Mouse (Mus musculus): Measurements from ENCODE around the gene Gprc5a. TPM values are rescaled to one million over a fixed set of nuclear protein-coding genes. Genes with fewer than 3 reads are reported as not detected.

Gprc5a gene
- polyA plus RNA-seq, 1 experiment from 2014 or later: 133 TPM

- WGBS: 25% methylated on average over 7 of the region's 7 CpGs
- Histone ChIP-seq H3K27ac (ENCODE audit: low read length) (no peak overlapping the region), H3K4me1 (replicated peaks; ENCODE audit: control insufficient read depth, insufficient read depth, low read length) (no peaks in the 10 kb centered on the region), H3K27me3 (ENCODE audit: control insufficient read depth, insufficient read depth, low read depth, low read length) (no peaks in the 10 kb centered on the region), H3K9ac (ENCODE audit: low read length) (no peak overlapping the region), H3K4me3 (ENCODE audit: low read length) (no peak overlapping the region), H3K9me3 (ENCODE audit: control insufficient read depth, low read length) (no peaks in the 10 kb centered on the region), H3K36me3 (ENCODE audit: control insufficient read depth, insufficient read depth, low read length) (no peaks in the 10 kb centered on the region), H3K4me2 (ENCODE audit: low read depth, low read length) (no peak overlapping the region)
- ATAC-seq (ENCODE audit: low read depth): no peak
Measured at GRCm38 (mm10) chr6:135112411-135113113, 47.1 kb downstream of the Gprc5a start.

- WGBS: 28% methylated on average over 6 of the region's 6 CpGs
- Histone ChIP-seq H3K4me3 (ENCODE audit: low read length) (no peak overlapping the region), H3K9me3 (ENCODE audit: control insufficient read depth, low read length) (no peaks in the 10 kb centered on the region), H3K4me1 (replicated peaks; ENCODE audit: control insufficient read depth, insufficient read depth, low read length) (no peaks in the 10 kb centered on the region), H3K36me3 (ENCODE audit: control insufficient read depth, insufficient read depth, low read length) (no peaks in the 10 kb centered on the region), H3K4me2 (ENCODE audit: low read depth, low read length) (no peak overlapping the region), H3K27me3 (ENCODE audit: control insufficient read depth, insufficient read depth, low read depth, low read length) (no peaks in the 10 kb centered on the region), H3K27ac (ENCODE audit: low read length) (no peak overlapping the region), H3K9ac (ENCODE audit: low read length) (no peak overlapping the region)
- ATAC-seq (ENCODE audit: low read depth): no peak
Measured at GRCm38 (mm10) chr6:135113114-135113436, 47.6 kb downstream of the Gprc5a start.

- 90% methylated on average over 8 of the region's 8 CpGs for WGBS
- Histone ChIP-seq H3K4me2 (ENCODE audit: low read depth, low read length) (no peak overlapping the region), H3K4me3 (ENCODE audit: low read length) (no peak overlapping the region), H3K9me3 (ENCODE audit: control insufficient read depth, low read length) (no peaks in the 10 kb centered on the region), H3K27ac (ENCODE audit: low read length) (no peak overlapping the region), H3K27me3 (ENCODE audit: control insufficient read depth, insufficient read depth, low read depth, low read length) (no peaks in the 10 kb centered on the region), H3K36me3 (ENCODE audit: control insufficient read depth, insufficient read depth, low read length) (no peaks in the 10 kb centered on the region), H3K4me1 (replicated peaks; ENCODE audit: control insufficient read depth, insufficient read depth, low read length) (no peaks in the 10 kb centered on the region), H3K9ac (ENCODE audit: low read length) (no peak overlapping the region)
- no peak for ATAC-seq (ENCODE audit: low read depth)
Measured at GRCm38 (mm10) chr6:135116479-135116878, 51.0 kb downstream of the Gprc5a start.

GRCm38 (mm10) chr6:135118183-135118582, 52.7 kb downstream of the Gprc5a start, which contains the start of gene Gprc5d:
TSS of gene Gprc5d (minus strand) at chr6:135118283.
- no peak for ATAC-seq (ENCODE audit: low read depth)
- WGBS: 82% methylated on average over 5 of the region's 5 CpGs

GRCm38 (mm10) chr6:135124755-135125380, 59.4 kb downstream of the Gprc5a start:
- H3K4me1 ChIP-seq (replicated peaks; ENCODE audit: control insufficient read depth, insufficient read depth, low read length): no peaks in the 10 kb centered on the region
- H3K9ac ChIP-seq (ENCODE audit: low read length): no peak overlapping the region
- no peak overlapping the region for H3K4me3 ChIP-seq (ENCODE audit: low read length)
- no peaks in the 10 kb centered on the region for H3K36me3 ChIP-seq (ENCODE audit: control insufficient read depth, insufficient read depth, low read length)
- 52% methylated on average over 5 of the region's 5 CpGs for WGBS
- no peak overlapping the region for H3K4me2 ChIP-seq (ENCODE audit: low read depth, low read length)
- H3K9me3 ChIP-seq (ENCODE audit: control insufficient read depth, low read length): no peaks in the 10 kb centered on the region
- ATAC-seq (ENCODE audit: low read depth): no peak
- no peak overlapping the region for H3K27ac ChIP-seq (ENCODE audit: low read length)
- no peaks in the 10 kb centered on the region for H3K27me3 ChIP-seq (ENCODE audit: control insufficient read depth, insufficient read depth, low read depth, low read length)

More at GRCm38 (mm10) chr6:135118183-135118582, 52.7 kb downstream of the Gprc5a start, which contains the start of gene Gprc5d:
- no peak within 1 kb of the TSS for H3K4me3 ChIP-seq (ENCODE audit: low read length)
- H3K9ac ChIP-seq (ENCODE audit: low read length): no peak within 1 kb of the TSS
- no peaks in the 10 kb centered on the region for H3K9me3 ChIP-seq (ENCODE audit: control insufficient read depth, low read length)
- H3K27me3 ChIP-seq (ENCODE audit: control insufficient read depth, insufficient read depth, low read depth, low read length): no peaks in the 10 kb centered on the region
- no peak within 1 kb of the TSS for H3K27ac ChIP-seq (ENCODE audit: low read length)
- no peaks in the 10 kb centered on the region for H3K4me1 ChIP-seq (replicated peaks; ENCODE audit: control insufficient read depth, insufficient read depth, low read length)
- no peak within 1 kb of the TSS for H3K4me2 ChIP-seq (ENCODE audit: low read depth, low read length)
- no peaks in the 10 kb centered on the region for H3K36me3 ChIP-seq (ENCODE audit: control insufficient read depth, insufficient read depth, low read length)

GRCm38 (mm10) chr6:135133086-135133485, 67.6 kb downstream of the Gprc5a start:
- H3K4me3 ChIP-seq (ENCODE audit: low read length): no peak overlapping the region
- H3K9ac ChIP-seq (ENCODE audit: low read length): no peak overlapping the region
- no peak overlapping the region for H3K27ac ChIP-seq (ENCODE audit: low read length)
- 75% methylated on average over 7 of the region's 7 CpGs for WGBS
- no peaks in the 10 kb centered on the region for H3K9me3 ChIP-seq (ENCODE audit: control insufficient read depth, low read length)
- peaks cover 10% of the 10 kb centered on the region; the same call in 1 of the 2 replicates for H3K4me1 ChIP-seq (replicated peaks; ENCODE audit: control insufficient read depth, insufficient read depth, low read length)
- H3K27me3 ChIP-seq (ENCODE audit: control insufficient read depth, insufficient read depth, low read depth, low read length): no peaks in the 10 kb centered on the region
- H3K36me3 ChIP-seq (ENCODE audit: control insufficient read depth, insufficient read depth, low read length): no peaks in the 10 kb centered on the region
- H3K4me2 ChIP-seq (ENCODE audit: low read depth, low read length): no peak overlapping the region
- no peak for ATAC-seq (ENCODE audit: low read depth)

- Histone ChIP-seq H3K4me3 (ENCODE audit: low read length) (no peak overlapping the region), H3K4me1 (replicated peaks; ENCODE audit: control insufficient read depth, insufficient read depth, low read length) (peaks cover 10% of the 10 kb centered on the region; the same call in 1 of the 2 replicates), H3K36me3 (ENCODE audit: control insufficient read depth, insufficient read depth, low read length) (no peaks in the 10 kb centered on the region), H3K9me3 (ENCODE audit: control insufficient read depth, low read length) (no peaks in the 10 kb centered on the region), H3K9ac (ENCODE audit: low read length) (no peak overlapping the region), H3K4me2 (ENCODE audit: low read depth, low read length) (no peak overlapping the region), H3K27me3 (ENCODE audit: control insufficient read depth, insufficient read depth, low read depth, low read length) (no peaks in the 10 kb centered on the region), H3K27ac (ENCODE audit: low read length) (no peak overlapping the region)
- WGBS: 90% methylated on average over 9 of the region's 9 CpGs
- ATAC-seq (ENCODE audit: low read depth): no peak
Measured at GRCm38 (mm10) chr6:135133486-135133885, 68.0 kb downstream of the Gprc5a start.

Other genes with a start within 250 kb of the Gprc5a start
- gene Crebl2, start 235.5 kb upstream of the Gprc5a start, polyA plus RNA-seq (2015; fragmentation: Nextera tagmentation; extraction: Ambion mirVana): 3.0 and 3.5 TPM in 2 replicates
- gene Gpr19, start 167.1 kb upstream of the Gprc5a start, polyA plus RNA-seq (2015; fragmentation: Nextera tagmentation; extraction: Ambion mirVana): 10.4 and 11.7 TPM in 2 replicates
- gene Cdkn1b, start 145.2 kb upstream of the Gprc5a start, polyA plus RNA-seq (2015; fragmentation: Nextera tagmentation; extraction: Ambion mirVana): 20.0 and 21.7 TPM in 2 replicates
- 1.8 and 1.9 TPM in 2 replicates for gene Apold1, start 83.9 kb upstream of the Gprc5a start, polyA plus RNA-seq (2015; fragmentation: Nextera tagmentation; extraction: Ambion mirVana)
- gene Ddx47, start 54.0 kb upstream of the Gprc5a start, polyA plus RNA-seq (2015; fragmentation: Nextera tagmentation; extraction: Ambion mirVana): 123 and 131 TPM in 2 replicates
- gene Gprc5d, start 52.6 kb downstream of the Gprc5a start, polyA plus RNA-seq (2015; fragmentation: Nextera tagmentation; extraction: Ambion mirVana): not detected in 2 replicates
- 22.8 and 26.0 TPM in 2 replicates for gene Fam234b, start 132.3 kb downstream of the Gprc5a start, polyA plus RNA-seq (2015; fragmentation: Nextera tagmentation; extraction: Ambion mirVana)
- 11.4 and 18.4 TPM in 2 replicates for gene Hebp1, start 132.4 kb downstream of the Gprc5a start, polyA plus RNA-seq (2015; fragmentation: Nextera tagmentation; extraction: Ambion mirVana)
- gene Gsg1, start 188.7 kb downstream of the Gprc5a start, polyA plus RNA-seq (2015; fragmentation: Nextera tagmentation; extraction: Ambion mirVana): 7.0 and 7.6 TPM in 2 replicates
- 0.15 and 0.49 TPM in 2 replicates for gene Pbp2, start 244.8 kb downstream of the Gprc5a start, polyA plus RNA-seq (2015; fragmentation: Nextera tagmentation; extraction: Ambion mirVana)

Measured in lung, embryonic 16.5 days (tissue).